Mouse (Mus musculus) midbrain, embryonic 11.5 days (tissue): ENCODE measurements around the gene Slco3a1. TPM values are rescaled to one million over a fixed set of nuclear protein-coding genes. Genes with fewer than 3 reads are reported as not detected.
"Not testable (repeated sequence)": the region's sequence is repeated elsewhere in the genome, so short reads cannot be mapped to it uniquely, and the experiment has no call there.

ENCODE experiments used
- ATAC-seq: fragments of 200-750 bp; cut with Nextera tagmentation; 2 replicates; pipeline ENCODE4 v1.8.0; 2017; ENCODE audit warnings: moderate TSS enrichment, moderate library complexity; ENCODE audit not compliant: low FRiP score
- DNase-seq: peaks from one replicate; pipeline ENCODE4 v3.0.0; 2015; ENCODE audit warnings: low spot score; ENCODE audit errors: missing footprints
- H3K27ac ChIP-seq: fragments of 300-500 bp; sonication (generic); 2 replicates; pipeline ENCODE4 v1.5.1; 2014; ENCODE audit warnings: low read depth, low read length
- H3K27me3 ChIP-seq: fragments of 300-500 bp; sonication (generic); 2 replicates; pipeline ENCODE4 v1.6.1; 2014; ENCODE audit warnings: mild to moderate bottlenecking, low read length, moderate library complexity, mixed read lengths; ENCODE audit not compliant: control insufficient read depth, insufficient read depth
- H3K36me3 ChIP-seq: fragments of 300-500 bp; sonication (generic); 2 replicates; pipeline ENCODE4 v1.6.1; 2014; ENCODE audit warnings: mild to moderate bottlenecking, low read length, moderate library complexity, mixed read lengths; ENCODE audit not compliant: control insufficient read depth, insufficient read depth
- H3K4me1 ChIP-seq: fragments of 300-500 bp; sonication (generic); 2 replicates; pipeline ENCODE4 v1.6.1; 2014; ENCODE audit warnings: low read length; ENCODE audit not compliant: control insufficient read depth, insufficient read depth
- H3K4me2 ChIP-seq: fragments of 300-500 bp; sonication (generic); 2 replicates; pipeline ENCODE4 v1.6.1; 2014; ENCODE audit warnings: mild to moderate bottlenecking, moderate library complexity
- H3K4me3 ChIP-seq: fragments of 300-500 bp; sonication (generic); 2 replicates; pipeline ENCODE4 v1.5.1; 2014; ENCODE audit warnings: low read depth, low read length
- H3K9ac ChIP-seq: fragments of 300-500 bp; sonication (generic); 2 replicates; pipeline ENCODE4 v1.6.1; 2014; ENCODE audit warnings: low read length
- H3K9me3 ChIP-seq: fragments of 300-500 bp; sonication (generic); 2 replicates; pipeline ENCODE4 v1.6.1; 2016; ENCODE audit warnings: low read length; ENCODE audit not compliant: control insufficient read depth
- WGBS: fragments of 180-500 bp; shearing (Covaris S2); extraction: QIAGEN DNeasy Blood & Tissue Kit; methylation state at CpG from one replicate; pipeline ENCODE4 v1.1.7; 2014; 5-methylcytosine and 5-hydroxymethylcytosine counted together
- polyA plus RNA-seq: library from polyadenylated mRNA; unstranded; fragments of >200 nt; fragmentation: Nextera tagmentation; extraction: Ambion mirVana; gene quantifications from 2 replicates; pipeline ENCODE4 v1.2.1, GENCODE M21; 2014

Slco3a1 gene
- polyA plus RNA-seq, 1 experiment from 2014 or later: 7.8 TPM

GRCm38 (mm10) chr7:74422002-74422401, 132.6 kb downstream of the Slco3a1 start:
- H3K4me3 ChIP-seq: no peak overlapping the region
- H3K4me2 ChIP-seq: no peak overlapping the region
- H3K4me1 ChIP-seq: no peaks in the 10 kb centered on the region
- H3K27me3 ChIP-seq: no peaks in the 10 kb centered on the region
- no peak overlapping the region for H3K9ac ChIP-seq
- no peak overlapping the region for H3K27ac ChIP-seq
- no peaks in the 10 kb centered on the region for H3K36me3 ChIP-seq
- H3K9me3 ChIP-seq: no peaks in the 10 kb centered on the region
- DNase-seq (no peak), ATAC-seq (no peak)
- 82% methylated on average over 13 of the region's 13 CpGs for WGBS

- Histone ChIP-seq H3K9me3 (no peaks in the 10 kb centered on the region), H3K4me3 (no peak overlapping the region), H3K36me3 (no peaks in the 10 kb centered on the region), H3K4me2 (no peak overlapping the region), H3K27me3 (no peaks in the 10 kb centered on the region), H3K9ac (no peak overlapping the region), H3K27ac (no peak overlapping the region), H3K4me1 (no peaks in the 10 kb centered on the region)
- no peak for ATAC-seq
- 66% methylated on average over 2 of the region's 2 CpGs for WGBS
- no peak for DNase-seq
Observed at GRCm38 (mm10) chr7:74421591-74421990, 133.0 kb downstream of the Slco3a1 start.

- no peaks in the 10 kb centered on the region for H3K4me1 ChIP-seq
- ATAC-seq (no peak), DNase-seq (no peak)
- no peaks in the 10 kb centered on the region for H3K9me3 ChIP-seq
- no peak overlapping the region for H3K4me2 ChIP-seq
- H3K9ac ChIP-seq: no peak overlapping the region
- no peak overlapping the region for H3K4me3 ChIP-seq
- no peaks in the 10 kb centered on the region for H3K27me3 ChIP-seq
- 89% methylated on average over 4 of the region's 4 CpGs for WGBS
- H3K36me3 ChIP-seq: no peaks in the 10 kb centered on the region
- no peak overlapping the region for H3K27ac ChIP-seq
Observed at GRCm38 (mm10) chr7:74419706-74420105, 134.9 kb downstream of the Slco3a1 start.

- H3K9ac ChIP-seq: no peak overlapping the region
- H3K27ac ChIP-seq: no peak overlapping the region
- no peaks in the 10 kb centered on the region for H3K4me1 ChIP-seq
- no peaks in the 10 kb centered on the region for H3K36me3 ChIP-seq
- no peaks in the 10 kb centered on the region for H3K9me3 ChIP-seq
- H3K4me2 ChIP-seq: no peak overlapping the region
- no peak overlapping the region for H3K4me3 ChIP-seq
- DNase-seq (no peak), ATAC-seq (no peak)
- no peaks in the 10 kb centered on the region for H3K27me3 ChIP-seq
- 88% methylated on average over 6 of the region's 6 CpGs for WGBS
Observed at GRCm38 (mm10) chr7:74417009-74417408, 137.6 kb downstream of the Slco3a1 start.

DNA sequence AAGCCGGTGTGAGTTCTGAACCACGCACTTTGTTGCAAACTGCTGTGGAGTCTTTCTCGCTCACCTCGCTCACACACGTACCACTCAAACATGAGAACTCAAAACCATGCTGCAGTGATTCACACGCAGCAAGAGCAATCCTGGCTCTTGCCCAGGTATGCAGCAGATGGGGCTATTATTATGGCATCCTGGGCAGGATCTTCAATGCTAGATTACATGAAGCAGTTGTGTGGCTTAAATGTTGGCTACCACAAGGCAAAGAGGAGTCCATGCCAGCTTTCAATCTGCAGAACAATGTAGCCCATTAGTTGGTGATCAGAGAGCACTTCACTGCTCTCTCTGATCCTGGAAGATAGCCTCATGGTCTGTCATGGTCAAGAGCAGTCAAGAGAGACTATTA, 139.3 kb downstream of the Slco3a1 start:
- Histone ChIP-seq H3K9ac (no peak overlapping the region), H3K9me3 (no peaks in the 10 kb centered on the region), H3K4me3 (no peak overlapping the region), H3K27ac (no peak overlapping the region), H3K36me3 (no peaks in the 10 kb centered on the region), H3K4me1 (no peaks in the 10 kb centered on the region), H3K4me2 (no peak overlapping the region), H3K27me3 (no peaks in the 10 kb centered on the region)
- WGBS: 94% methylated on average over 6 of the region's 6 CpGs
- DNase-seq (no peak), ATAC-seq (no peak)

DNA sequence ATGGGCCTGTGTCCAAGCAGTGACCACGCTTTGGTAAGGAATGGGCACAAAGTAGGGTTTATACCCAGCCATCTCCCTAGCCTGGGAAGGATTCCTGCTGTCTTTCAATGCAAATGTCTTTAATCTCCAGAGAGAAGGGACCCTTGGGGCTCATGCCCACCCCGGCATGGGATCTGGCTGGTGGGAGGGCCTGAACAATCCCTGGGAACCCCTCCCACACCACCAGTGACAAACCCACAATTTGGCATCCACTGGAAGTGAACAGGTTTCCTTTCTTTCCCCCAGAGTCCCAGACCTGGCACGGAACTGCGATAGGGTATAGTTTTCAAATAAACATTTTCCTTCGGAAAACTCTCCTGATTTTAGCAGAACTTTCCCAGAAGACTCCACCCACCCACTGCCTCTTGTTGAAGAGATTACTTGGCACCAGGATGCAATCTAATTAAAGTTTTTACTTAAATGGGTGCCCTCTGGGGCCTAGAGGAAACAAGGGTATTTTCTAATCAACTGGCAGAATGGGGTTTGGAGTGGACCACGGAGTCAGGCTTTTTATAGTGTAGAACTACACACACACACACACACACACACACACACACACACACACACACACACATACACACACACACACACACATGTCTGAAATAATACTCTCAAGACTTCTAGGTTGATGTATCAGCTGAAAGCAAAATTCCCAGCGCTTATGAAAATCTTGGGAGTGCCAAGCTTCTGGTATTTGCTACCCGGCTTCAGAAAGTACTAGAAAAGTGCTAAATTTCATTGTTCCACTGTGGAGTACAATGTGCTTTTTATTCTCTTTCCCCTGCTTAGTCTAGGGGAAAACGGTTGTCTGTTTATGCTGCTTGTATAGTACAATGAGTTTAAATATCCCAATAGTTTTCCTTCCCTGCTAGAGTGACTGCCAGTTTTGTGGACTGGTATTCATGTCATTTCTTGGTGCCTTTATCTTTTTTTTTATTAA, 140.6 kb downstream of the Slco3a1 start:
- Histone ChIP-seq H3K27me3 (no peaks in the 10 kb centered on the region), H3K4me3 (no peak overlapping the region), H3K36me3 (no peaks in the 10 kb centered on the region), H3K27ac (no peak overlapping the region), H3K9me3 (no peaks in the 10 kb centered on the region), H3K9ac (no peak overlapping the region), H3K4me1 (no peaks in the 10 kb centered on the region), H3K4me2 (no peak overlapping the region)
- DNase-seq: no peak
- WGBS: 67% methylated on average over 9 of the region's 9 CpGs
- ATAC-seq: no peak

GRCm38 (mm10) chr7:74408601-74409323, 145.8 kb downstream of the Slco3a1 start:
- ATAC-seq (no peak), DNase-seq (no peak)
- H3K9ac ChIP-seq: no peak overlapping the region
- no peak overlapping the region for H3K4me3 ChIP-seq
- no peaks in the 10 kb centered on the region for H3K9me3 ChIP-seq
- 62% methylated on average over 13 of the region's 13 CpGs for WGBS
- no peak overlapping the region for H3K27ac ChIP-seq
- no peaks in the 10 kb centered on the region for H3K36me3 ChIP-seq
- H3K4me2 ChIP-seq: no peak overlapping the region
- no peaks in the 10 kb centered on the region for H3K4me1 ChIP-seq
- H3K27me3 ChIP-seq: no peaks in the 10 kb centered on the region

DNA sequence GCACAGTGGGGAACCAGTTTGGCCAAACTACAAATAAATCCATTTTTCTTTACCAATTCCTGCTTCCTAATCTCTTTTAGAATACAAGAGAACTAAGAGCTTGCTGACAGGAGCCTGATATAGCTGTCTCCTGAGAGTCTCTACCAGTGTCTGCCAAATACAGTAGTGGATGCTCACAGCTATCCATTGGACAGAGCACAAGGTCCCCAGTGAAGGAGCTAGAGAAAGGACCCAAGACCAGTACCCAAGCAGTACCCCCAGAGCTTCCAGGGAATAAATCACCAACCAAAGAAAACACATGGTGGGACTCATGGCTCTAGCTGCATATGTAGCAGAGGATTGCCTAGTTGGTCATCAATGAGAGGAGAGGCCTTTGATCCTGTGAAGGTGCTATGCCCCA, 146.7 kb downstream of the Slco3a1 start:
- not testable (repeated sequence) for H3K9ac ChIP-seq, H3K27me3 ChIP-seq, DNase-seq, H3K4me1 ChIP-seq, H3K4me3 ChIP-seq, ATAC-seq, H3K36me3 ChIP-seq, H3K9me3 ChIP-seq, H3K27ac ChIP-seq, H3K4me2 ChIP-seq

DNA sequence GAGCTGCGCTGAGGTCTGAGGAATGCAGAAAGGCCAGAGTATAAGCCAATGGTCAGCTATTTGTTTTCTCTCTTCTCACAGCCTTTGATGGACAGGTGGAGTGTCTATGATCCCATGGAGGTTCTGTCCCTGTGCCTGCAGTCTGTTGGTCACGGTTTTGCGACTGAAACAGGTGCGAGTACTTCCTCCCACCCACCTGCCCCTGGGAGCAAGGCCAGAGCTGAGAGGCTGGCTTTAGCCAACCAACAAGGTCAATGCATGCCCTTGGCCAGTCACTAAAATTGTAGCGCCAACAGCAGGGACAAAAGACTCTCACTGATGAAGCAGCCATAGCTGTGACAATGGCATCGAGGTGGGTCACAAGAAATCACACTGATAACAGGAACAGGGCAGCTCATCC, 154.9 kb downstream of the Slco3a1 start:
- Histone ChIP-seq H3K27me3 (no peaks in the 10 kb centered on the region), H3K36me3 (no peaks in the 10 kb centered on the region), H3K4me3 (no peak overlapping the region), H3K9ac (no peak overlapping the region), H3K4me1 (no peaks in the 10 kb centered on the region), H3K4me2 (no peak overlapping the region), H3K27ac (no peak overlapping the region), H3K9me3 (no peaks in the 10 kb centered on the region)
- no peak for ATAC-seq
- 90% methylated on average over 6 of the region's 6 CpGs for WGBS
- DNase-seq: no peak
